Comparison of ENCODE assay signal across 8 mouse cellular contexts in the genomic region with DNA sequence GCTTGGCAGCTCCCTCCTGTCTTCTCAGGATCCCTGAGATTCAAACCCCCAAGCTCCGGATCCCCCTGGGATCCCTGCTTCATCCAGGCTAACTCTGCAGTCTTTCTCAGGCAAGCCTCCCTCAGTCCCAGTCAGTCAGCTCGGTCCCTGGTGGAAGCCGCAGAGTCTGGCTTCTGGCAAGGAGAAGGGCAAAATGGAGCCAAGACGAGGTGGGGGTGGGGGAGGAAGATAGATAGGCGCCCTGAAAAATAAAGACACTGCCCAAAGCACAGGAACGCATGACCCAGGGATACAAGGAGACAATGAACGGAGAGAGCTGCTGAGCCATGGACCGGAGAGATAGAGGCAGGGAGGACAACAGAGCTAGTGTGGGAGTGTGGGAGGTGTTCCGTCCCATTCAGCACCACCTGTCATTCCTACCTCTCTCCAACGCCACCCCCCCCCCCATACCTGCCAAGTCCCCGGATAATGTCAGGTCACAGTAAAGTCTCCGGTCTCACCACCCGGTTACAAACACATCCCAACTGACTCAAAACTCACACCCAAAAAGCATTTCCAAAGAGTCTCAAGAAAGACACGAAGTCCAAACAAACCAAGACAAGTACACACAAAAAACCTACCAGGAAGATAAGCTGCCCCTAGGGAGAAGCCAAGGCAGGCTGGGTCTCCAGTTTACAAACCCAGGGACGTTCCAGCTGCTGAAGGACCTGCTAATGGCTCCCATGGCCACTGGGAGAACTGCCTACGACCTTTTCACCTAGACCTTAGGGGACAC. TPM values are rescaled to one million over a fixed set of nuclear protein-coding genes. Genes with fewer than 3 reads are reported as not detected.
A peak's percentile ranks its signal among the peaks of the same experiment; 100 is the strongest.
DNase-seq lines count a peak whose midpoint lies in the region; ATAC-seq and TF ChIP-seq lines count a peak whose summit lies in the region.

No protein-coding gene starts in this region.

- TF ChIP-seq CTCF in kidney, adult 2 months (conservative IDR thresholded peaks at IDR 0.05; ENCODE audit: insufficient read depth, insufficient read length, low read depth, low read length) = no peak
- no peak for TF ChIP-seq CTCF in olfactory bulb, adult 2 months (IDR thresholded peaks at IDR 0.05; ENCODE audit: insufficient read depth, low read depth, low read length)

- no peak for ATAC-seq in heart, embryonic 14.5 days (ENCODE audit: insufficient number of reproducible peaks, insufficient read depth, low FRiP score, low read depth)
- ATAC-seq in limb, embryonic 12.5 days (ENCODE audit: insufficient number of reproducible peaks, insufficient read depth, low FRiP score, low TSS enrichment, low read depth) = no peak
- ATAC-seq in inflammation-experienced regulatory T-cells, adult 6 months = no peak

- H3K4me1 ChIP-seq in kidney, adult 2 months (ENCODE audit: control insufficient read depth, insufficient read depth, low read length) = peaks cover 33% of the 10 kb centered on the region
- peaks cover 42 to 51% of the 10 kb centered on the region in 2 experiments for H3K4me1 ChIP-seq in heart, embryonic 14.5 days (ENCODE audit: control insufficient read depth in 2 of 2, insufficient read depth in 2 of 2, low read length in 2 of 2)
- H3K4me1 ChIP-seq in limb, embryonic 12.5 days (replicated peaks) = peaks cover 66% of the 10 kb centered on the region
- peaks cover 50% of the 10 kb centered on the region for H3K4me1 ChIP-seq in olfactory bulb, adult 2 months (ENCODE audit: control insufficient read depth, insufficient read depth, low read length)

- peak overlapping the region; percentile 94 for H3K9ac ChIP-seq in heart, embryonic 14.5 days (ENCODE audit: low read length)
- peak overlapping the region; percentile 78 for H3K9ac ChIP-seq in limb, embryonic 12.5 days (replicated peaks)

- peak; percentile 50 for DNase-seq in kidney, adult 2 months
- no peak for DNase-seq in kidney, adult 8-10 months
- peak; percentile 53 for DNase-seq in cerebellum, adult 8-10 months
- DNase-seq in right cerebral cortex, adult 18-20 months = no peak

- H3K27me3 ChIP-seq in kidney, adult 2 months (replicated peaks; ENCODE audit: control insufficient read depth, insufficient read depth, low read length) = no peaks in the 10 kb centered on the region
- H3K27me3 ChIP-seq in heart, embryonic 14.5 days (ENCODE audit: control insufficient read depth, insufficient read depth, low read length) = no peaks in the 10 kb centered on the region
- H3K27me3 ChIP-seq in limb, embryonic 12.5 days = peaks cover 51% of the 10 kb centered on the region

- H3K4me2 ChIP-seq in heart, embryonic 14.5 days (ENCODE audit: low read length) = peak overlapping the region; percentile 72
- peak overlapping the region; percentile 93 for H3K4me2 ChIP-seq in limb, embryonic 12.5 days

- no peak for TF ChIP-seq POLR2A in kidney, adult 2 months (IDR thresholded peaks at IDR 0.05; ENCODE audit: low read depth, low read length)
- no peak for TF ChIP-seq POLR2A in olfactory bulb, adult 2 months (IDR thresholded peaks at IDR 0.05; ENCODE audit: insufficient read depth, low read depth, low read length)

- H3K36me3 ChIP-seq in kidney, adult 2 months (ENCODE audit: control insufficient read depth, insufficient read depth, low read length) = no peaks in the 10 kb centered on the region
- H3K36me3 ChIP-seq in heart, embryonic 14.5 days (ENCODE audit: control insufficient read depth, insufficient read depth, low read length) = no peaks in the 10 kb centered on the region
- no peaks in the 10 kb centered on the region for H3K36me3 ChIP-seq in limb, embryonic 12.5 days

- H3K4me3 ChIP-seq in kidney, adult 2 months (ENCODE audit: insufficient read depth, low read depth, low read length) = peak overlapping the region; percentile 51
- peak overlapping the region; percentile 69 to 89 for H3K4me3 ChIP-seq in heart, embryonic 14.5 days (ENCODE audit: control insufficient read depth in 1 of 2, insufficient read depth in 1 of 2, low read depth in 1 of 2, low read length in 2 of 2)
- peak overlapping the region; percentile 71 for H3K4me3 ChIP-seq in limb, embryonic 12.5 days (replicated peaks)
- H3K4me3 ChIP-seq in olfactory bulb, adult 2 months (ENCODE audit: insufficient read depth, low read depth, low read length) = peak overlapping the region; percentile 61

- H3K27ac ChIP-seq in kidney, adult 2 months (ENCODE audit: insufficient read depth, low read depth, low read length) = peak overlapping the region; percentile 83
- peak overlapping the region; percentile 95 to 97 for H3K27ac ChIP-seq in heart, embryonic 14.5 days (replicated peaks in 1 of 2; ENCODE audit: control insufficient read depth in 1 of 2, insufficient read depth in 1 of 2, low read depth in 2 of 2, low read length in 2 of 2)
- peak overlapping the region; percentile 89 for H3K27ac ChIP-seq in limb, embryonic 12.5 days
- peak overlapping the region; percentile 81 for H3K27ac ChIP-seq in olfactory bulb, adult 2 months (ENCODE audit: insufficient read depth, low read depth, low read length)

- no peaks in the 10 kb centered on the region for H3K9me3 ChIP-seq in heart, embryonic 14.5 days (ENCODE audit: control insufficient read depth, low read length)
- H3K9me3 ChIP-seq in limb, embryonic 12.5 days = no peaks in the 10 kb centered on the region

- 3% methylated on average over 16 of the region's 16 CpGs for WGBS in kidney, adult 2 months
- 1% methylated on average over 16 of the region's 16 CpGs for WGBS in heart, embryonic 14.5 days
- 3% methylated on average over 16 of the region's 16 CpGs for WGBS in limb, embryonic 12.5 days
- WGBS in olfactory bulb, adult 2 months = 10% methylated on average over 16 of the region's 16 CpGs

RNA-seq across cellular contexts. Expression of a gene that starts 3.0 kb away (rescaled TPM):
- polyA plus RNA-seq in kidney, adult 2 months (2012; rRNA removed) = 91.2 and 109 TPM in 2 replicates
- polyA plus RNA-seq in heart, embryonic 14.5 days (2014; fragmentation: Nextera tagmentation; extraction: Ambion mirVana) = 75.7 and 75.8 TPM in 2 replicates
- 38.4 and 40.6 TPM in 2 replicates for polyA plus RNA-seq in limb, embryonic 12.5 days (2016; fragmentation: Nextera tagmentation; extraction: Ambion mirVana)
- not detected in 2 replicates for polyA plus RNA-seq in olfactory bulb, adult 2 months (2012; ENCODE audit: insufficient read depth, insufficient read length, low replicate concordance, missing spikeins)
- polyA plus RNA-seq in inflammation-experienced regulatory T-cells, adult 6 months (2017; shearing (Covaris generic)) = 1 to 10 TPM in 1 of 3 experiments, under 1 TPM in 2; 0.65 to 1.1 (median 0.73) TPM

RNA-seq across cellular contexts. Expression of a gene that starts 27.9 kb away (rescaled TPM):
- polyA plus RNA-seq in kidney, adult 2 months (2012; rRNA removed) = 28.7 and 29.1 TPM in 2 replicates
- polyA plus RNA-seq in heart, embryonic 14.5 days (2014; fragmentation: Nextera tagmentation; extraction: Ambion mirVana) = 21.9 and 23.8 TPM in 2 replicates
- polyA plus RNA-seq in limb, embryonic 12.5 days (2016; fragmentation: Nextera tagmentation; extraction: Ambion mirVana) = 53.6 and 58.2 TPM in 2 replicates
- not detected in 2 replicates for polyA plus RNA-seq in olfactory bulb, adult 2 months (2012; ENCODE audit: insufficient read depth, insufficient read length, low replicate concordance, missing spikeins)
- 10 to 100 TPM; 16.7 to 24.7 (median 17.9) TPM for polyA plus RNA-seq in inflammation-experienced regulatory T-cells, adult 6 months (2017; shearing (Covaris generic))

RNA-seq across cellular contexts. Expression of a gene that starts 34.0 kb away (rescaled TPM):
- 21.5 and 31.3 TPM in 2 replicates for polyA plus RNA-seq in kidney, adult 2 months (2012; rRNA removed)
- 10.8 and 12.7 TPM in 2 replicates for polyA plus RNA-seq in heart, embryonic 14.5 days (2014; fragmentation: Nextera tagmentation; extraction: Ambion mirVana)
- 20.0 and 23.4 TPM in 2 replicates for polyA plus RNA-seq in limb, embryonic 12.5 days (2016; fragmentation: Nextera tagmentation; extraction: Ambion mirVana)
- polyA plus RNA-seq in olfactory bulb, adult 2 months (2012; ENCODE audit: insufficient read depth, insufficient read length, low replicate concordance, missing spikeins) = not detected in 2 replicates
- 10 to 100 TPM; 10.4 to 13.2 (median 12.7) TPM for polyA plus RNA-seq in inflammation-experienced regulatory T-cells, adult 6 months (2017; shearing (Covaris generic))

RNA-seq across cellular contexts. Expression of a gene that starts 57.9 kb away (rescaled TPM):
- not detected in 2 replicates for polyA plus RNA-seq in kidney, adult 2 months (2012; rRNA removed)
- 0.09 TPM in 1 of 2 replicates, not detected in the other for polyA plus RNA-seq in heart, embryonic 14.5 days (2014; fragmentation: Nextera tagmentation; extraction: Ambion mirVana)
- 0.08 and 0.10 TPM in 2 replicates for polyA plus RNA-seq in limb, embryonic 12.5 days (2016; fragmentation: Nextera tagmentation; extraction: Ambion mirVana)
- not detected in 2 replicates for polyA plus RNA-seq in olfactory bulb, adult 2 months (2012; ENCODE audit: insufficient read depth, insufficient read length, low replicate concordance, missing spikeins)
- polyA plus RNA-seq in inflammation-experienced regulatory T-cells, adult 6 months (2017; shearing (Covaris generic)) = under 1 TPM in 1 of 3 experiments, not detected in 2; 0.26 TPM

Comparison
In these comparisons a context has a peak if more than half of its experiments do, and no peak if none do; other contexts are left out.
1. DNase-seq: peak in kidney, adult 2 months (single experiment) and cerebellum, adult 8-10 months (single experiment); none in kidney, adult 8-10 months (0 of 2) and right cerebral cortex, adult 18-20 months (single experiment).
2. RNA of a gene that starts 27.9 kb away (polyA plus RNA-seq): 53.6 to 58.2 TPM in limb, embryonic 12.5 days, 28.7 to 29.1 TPM in kidney, adult 2 months, 21.9 to 23.8 TPM in heart, embryonic 14.5 days and 16.7 to 24.7 TPM in inflammation-experienced regulatory T-cells, adult 6 months; not detected in olfactory bulb, adult 2 months; every median in the first group is over 10 times any median in the second.
3. RNA of a gene that starts 34.0 kb away (polyA plus RNA-seq): 20.0 to 23.4 TPM in limb, embryonic 12.5 days, 21.5 to 31.3 TPM in kidney, adult 2 months, 10.4 to 13.2 TPM in inflammation-experienced regulatory T-cells, adult 6 months and 10.8 to 12.7 TPM in heart, embryonic 14.5 days; not detected in olfactory bulb, adult 2 months; every median in the first group is over 10 times any median in the second.
4. Peak in every context shown above with its lines, with median percentiles within 50 percentile points of each other: H3K27ac ChIP-seq and H3K4me3 ChIP-seq.